Mouse (Mus musculus): ENCODE results near the gene H2afj. TPM values are rescaled to one million over a fixed set of nuclear protein-coding genes. Genes with fewer than 3 reads are reported as not detected.
A peak's percentile ranks its signal among the peaks of the same experiment; 100 is the strongest.

The H2afj gene
- polyA plus RNA-seq, 1 experiment = 309 TPM

GRCm38 (mm10) chr6:136821086-136821485, 13.0 kb downstream of the H2afj start:
- Histone ChIP-seq H3K27me3 (ENCODE audit: control insufficient read depth, insufficient read depth, low read length) (no peaks in the 10 kb centered on the region), H3K4me1 (replicated peaks; ENCODE audit: control insufficient read depth, insufficient read depth, low read length) (no peaks in the 10 kb centered on the region), H3K4me3 (ENCODE audit: control insufficient read depth, insufficient read depth, low read length) (no peak overlapping the region), H3K27ac (ENCODE audit: control insufficient read depth, insufficient read depth, low read length) (no peak overlapping the region), H3K36me3 (ENCODE audit: control insufficient read depth, insufficient read depth, low read length) (peaks cover 87% of the 10 kb centered on the region)
- WGBS = 98% methylated on average over 18 of the region's 18 CpGs
- no peak for TF ChIP-seq POLR2A (IDR thresholded peaks at IDR 0.05; ENCODE audit: control insufficient read depth, extremely low read depth, insufficient read depth, low read length, poor library complexity)
- TF ChIP-seq CTCF (IDR thresholded peaks at IDR 0.05; ENCODE audit: borderline replicate concordance, control insufficient read depth, extremely low read depth, insufficient read depth, low read length, poor library complexity) = no peak
- no peak for DNase-seq

DNA sequence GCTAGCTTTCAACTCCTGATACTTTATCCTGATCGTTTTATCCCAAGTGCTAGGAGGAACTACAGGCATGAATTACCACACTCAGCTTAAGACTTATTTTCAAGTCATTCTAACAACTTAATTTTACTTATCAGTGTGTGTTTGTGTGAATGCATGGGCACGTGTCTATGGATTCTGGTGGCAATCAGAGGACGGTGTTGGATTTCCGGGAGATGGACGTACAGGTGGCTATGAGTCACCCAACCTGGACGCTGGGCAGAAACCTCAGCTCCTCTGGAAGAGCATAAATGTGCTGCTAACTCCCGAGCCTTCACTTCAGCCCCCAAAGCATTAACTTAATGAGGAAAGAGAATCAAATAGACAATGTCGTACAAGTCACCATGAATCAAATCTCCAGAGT, 16.9 kb downstream of the H2afj start:
- H3K4me1 ChIP-seq (replicated peaks; ENCODE audit: control insufficient read depth, insufficient read depth, low read length) = no peaks in the 10 kb centered on the region
- no peak overlapping the region for H3K27ac ChIP-seq (ENCODE audit: control insufficient read depth, insufficient read depth, low read length)
- H3K36me3 ChIP-seq (ENCODE audit: control insufficient read depth, insufficient read depth, low read length) = peaks cover 48% of the 10 kb centered on the region
- no peak overlapping the region for H3K4me3 ChIP-seq (ENCODE audit: control insufficient read depth, insufficient read depth, low read length)
- no peak for DNase-seq
- 97% methylated on average over 8 of the region's 8 CpGs for WGBS
- no peaks in the 10 kb centered on the region for H3K27me3 ChIP-seq (ENCODE audit: control insufficient read depth, insufficient read depth, low read length)
- no peak for TF ChIP-seq POLR2A (IDR thresholded peaks at IDR 0.05; ENCODE audit: control insufficient read depth, extremely low read depth, insufficient read depth, low read length, poor library complexity)
- TF ChIP-seq CTCF (IDR thresholded peaks at IDR 0.05; ENCODE audit: borderline replicate concordance, control insufficient read depth, extremely low read depth, insufficient read depth, low read length, poor library complexity) = no peak

GRCm38 (mm10) chr6:136827116-136827515, 19.1 kb downstream of the H2afj start:
- Histone ChIP-seq H3K27me3 (ENCODE audit: control insufficient read depth, insufficient read depth, low read length) (no peaks in the 10 kb centered on the region), H3K36me3 (ENCODE audit: control insufficient read depth, insufficient read depth, low read length) (peaks cover 26% of the 10 kb centered on the region), H3K4me3 (ENCODE audit: control insufficient read depth, insufficient read depth, low read length) (peak overlapping the region; percentile 80), H3K4me1 (replicated peaks; ENCODE audit: control insufficient read depth, insufficient read depth, low read length) (peaks cover 11% of the 10 kb centered on the region), H3K27ac (ENCODE audit: control insufficient read depth, insufficient read depth, low read length) (no peak overlapping the region)
- DNase-seq = no peak
- TF ChIP-seq POLR2A (IDR thresholded peaks at IDR 0.05; ENCODE audit: control insufficient read depth, extremely low read depth, insufficient read depth, low read length, poor library complexity) (no peak), CTCF (IDR thresholded peaks at IDR 0.05; ENCODE audit: borderline replicate concordance, control insufficient read depth, extremely low read depth, insufficient read depth, low read length, poor library complexity) (no peak)
- 6% methylated on average over 7 of the region's 7 CpGs for WGBS

DNA sequence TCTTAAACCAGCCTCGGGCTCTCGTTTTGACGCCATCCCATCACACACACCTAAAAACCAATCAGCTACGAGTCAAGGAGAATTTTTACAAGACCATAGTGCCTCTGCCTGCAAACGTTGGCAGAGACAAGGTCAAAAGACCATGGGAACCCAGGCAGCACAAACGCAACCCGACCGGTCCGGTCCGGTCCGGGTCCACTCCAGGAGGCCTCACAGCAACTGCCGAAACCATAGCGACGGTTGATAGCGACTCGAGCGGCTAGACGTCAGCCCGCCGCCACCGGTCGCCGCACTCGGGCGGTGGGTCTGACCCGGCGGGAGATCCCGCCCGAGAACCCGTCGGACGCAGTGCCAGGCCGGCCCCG, 19.5 kb downstream of the H2afj start, which contains the start of gene BC049715:
Gene BC049715 (plus strand): TSS at position 111 of the 365 bp plus-strand sequence.
- no peak for DNase-seq
- under 1% methylated on average over 34 of the region's 34 CpGs for WGBS
- Histone ChIP-seq H3K4me1 (replicated peaks; ENCODE audit: control insufficient read depth, insufficient read depth, low read length) (peaks cover 14% of the 10 kb centered on the region), H3K4me3 (ENCODE audit: control insufficient read depth, insufficient read depth, low read length) (peak within 1 kb of the TSS; percentile 80), H3K27ac (ENCODE audit: control insufficient read depth, insufficient read depth, low read length) (no peak within 1 kb of the TSS), H3K27me3 (ENCODE audit: control insufficient read depth, insufficient read depth, low read length) (no peaks in the 10 kb centered on the region), H3K36me3 (ENCODE audit: control insufficient read depth, insufficient read depth, low read length) (peaks cover 22% of the 10 kb centered on the region)
- TF ChIP-seq POLR2A (IDR thresholded peaks at IDR 0.05; ENCODE audit: control insufficient read depth, extremely low read depth, insufficient read depth, low read length, poor library complexity) (no peak), CTCF (IDR thresholded peaks at IDR 0.05; ENCODE audit: borderline replicate concordance, control insufficient read depth, extremely low read depth, insufficient read depth, low read length, poor library complexity) (no peak)

GRCm38 (mm10) chr6:136827881-136828561, 20.0 kb downstream of the H2afj start, which contains the start of gene Wbp11:
Wbp11 (minus strand) TSS chr6:136828233.
- peak; percentile 92 for DNase-seq
- H3K36me3 ChIP-seq (ENCODE audit: control insufficient read depth, insufficient read depth, low read length) = peaks cover 17% of the 10 kb centered on the region
- WGBS = under 1% methylated on average over 45 of the region's 45 CpGs
- no peaks in the 10 kb centered on the region for H3K27me3 ChIP-seq (ENCODE audit: control insufficient read depth, insufficient read depth, low read length)
- no peak within 1 kb of the TSS for H3K27ac ChIP-seq (ENCODE audit: control insufficient read depth, insufficient read depth, low read length)
- H3K4me3 ChIP-seq (ENCODE audit: control insufficient read depth, insufficient read depth, low read length) = peak within 1 kb of the TSS; percentile 80
- TF ChIP-seq CTCF (IDR thresholded peaks at IDR 0.05; ENCODE audit: borderline replicate concordance, control insufficient read depth, extremely low read depth, insufficient read depth, low read length, poor library complexity) (no peak), POLR2A (IDR thresholded peaks at IDR 0.05; ENCODE audit: control insufficient read depth, extremely low read depth, insufficient read depth, low read length, poor library complexity) (peak; percentile 66; the same call in 1 of the 2 replicates)
- H3K4me1 ChIP-seq (replicated peaks; ENCODE audit: control insufficient read depth, insufficient read depth, low read length) = peaks cover 15% of the 10 kb centered on the region

- no peak for DNase-seq
- TF ChIP-seq CTCF (IDR thresholded peaks at IDR 0.05; ENCODE audit: borderline replicate concordance, control insufficient read depth, extremely low read depth, insufficient read depth, low read length, poor library complexity) (no peak), POLR2A (IDR thresholded peaks at IDR 0.05; ENCODE audit: control insufficient read depth, extremely low read depth, insufficient read depth, low read length, poor library complexity) (no peak)
- WGBS = 39% methylated on average over 4 of the region's 4 CpGs
- H3K36me3 ChIP-seq (ENCODE audit: control insufficient read depth, insufficient read depth, low read length) = peaks cover 16% of the 10 kb centered on the region
- H3K27ac ChIP-seq (ENCODE audit: control insufficient read depth, insufficient read depth, low read length) = no peak overlapping the region
- H3K4me1 ChIP-seq (replicated peaks; ENCODE audit: control insufficient read depth, insufficient read depth, low read length) = peaks cover 15% of the 10 kb centered on the region
- no peak overlapping the region for H3K4me3 ChIP-seq (ENCODE audit: control insufficient read depth, insufficient read depth, low read length)
- no peaks in the 10 kb centered on the region for H3K27me3 ChIP-seq (ENCODE audit: control insufficient read depth, insufficient read depth, low read length)
These were observed 20.6 kb downstream of the H2afj start for GRCm38 (mm10) chr6:136828681-136829080.

Measured in thymus, adult 2 months (tissue).